Mouse (Mus musculus): ENCODE results near the gene Ubtf.
A peak's percentile ranks its signal among the peaks of the same experiment; 100 is the strongest.

Gene Ubtf

DNA sequence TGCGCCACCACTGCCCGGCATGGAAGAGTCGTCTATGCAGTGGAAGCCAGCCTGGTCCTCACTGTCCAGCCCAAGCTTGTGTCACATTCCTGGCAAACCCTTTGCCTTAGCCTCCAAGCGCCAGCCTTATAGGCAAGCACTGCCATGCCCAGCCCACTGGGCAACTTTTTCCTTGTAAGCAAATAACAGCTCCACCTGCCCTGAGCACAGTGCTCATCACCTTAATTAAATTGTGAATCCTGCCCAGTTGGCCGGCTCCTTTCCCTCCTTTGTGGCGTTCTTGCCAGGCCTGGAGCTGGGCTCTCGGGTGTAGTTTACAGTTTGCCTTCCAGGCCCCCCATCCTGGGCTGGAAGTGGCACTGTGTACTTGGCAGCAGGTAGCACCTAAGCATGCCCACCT, 56.3 kb downstream of the Ubtf start:
- DNase-seq (ENCODE audit: low read depth, low spot score): no peak

DNA sequence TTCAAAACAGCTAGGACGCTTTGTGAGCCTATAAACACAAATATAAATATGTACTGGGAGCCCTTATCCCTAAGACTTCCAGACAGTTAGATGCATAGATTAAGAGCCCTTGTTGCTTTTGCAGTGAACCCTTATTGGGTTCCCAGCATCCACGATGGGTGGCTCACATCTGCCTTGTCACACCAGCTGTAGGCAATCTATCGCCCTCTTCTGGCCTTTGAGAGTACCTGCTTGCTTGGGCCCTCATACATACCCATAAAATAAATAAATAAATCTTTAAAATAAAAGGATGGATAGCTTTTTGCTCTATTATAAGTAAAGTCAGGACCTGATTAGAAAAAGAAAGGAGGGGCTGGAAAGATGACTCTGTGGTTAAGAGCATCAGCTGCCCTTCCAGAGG, 61.0 kb downstream of the Ubtf start:
- peak; percentile 28 for DNase-seq (ENCODE audit: low read depth, low spot score)

DNA sequence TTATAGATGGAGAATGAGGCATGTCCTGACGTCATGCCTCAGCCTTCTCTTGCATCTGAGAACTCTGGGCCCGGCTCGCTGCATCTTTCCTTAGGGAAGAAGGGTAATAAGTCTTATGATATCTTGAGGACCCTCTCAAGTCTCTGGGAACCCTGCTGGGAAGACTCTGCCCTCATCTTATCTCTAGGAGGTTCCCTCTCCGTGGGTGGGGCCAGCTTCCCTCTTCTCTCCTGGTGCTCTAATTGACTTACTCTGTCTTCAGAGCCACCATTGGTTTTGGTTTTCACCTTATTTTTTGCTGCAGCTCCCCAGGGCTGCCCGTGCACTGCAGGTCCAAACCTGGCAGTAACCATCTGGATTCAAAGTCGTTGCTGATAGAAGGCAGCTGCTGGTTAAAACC, 61.4 kb downstream of the Ubtf start:
- no peak for DNase-seq (ENCODE audit: low read depth, low spot score)

DNA sequence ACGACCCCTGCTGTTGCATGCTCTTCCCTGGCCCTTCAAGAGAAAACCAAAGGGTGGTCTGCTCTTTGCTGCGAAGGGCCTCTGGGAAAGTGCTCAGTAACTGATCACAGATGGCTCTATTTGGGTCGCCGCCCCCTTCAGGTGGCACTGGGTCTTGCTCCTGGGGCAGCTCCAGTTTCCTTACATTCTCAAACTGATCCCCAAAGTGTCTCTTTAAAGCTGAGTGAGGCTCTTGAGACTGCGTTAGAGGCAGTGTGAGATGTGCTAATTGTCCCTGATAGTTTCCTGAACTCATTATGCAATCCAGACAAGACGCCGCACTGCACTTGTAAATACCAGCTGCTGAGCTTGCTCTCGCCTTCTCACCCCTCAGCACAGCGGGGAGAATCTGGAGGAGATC, 62.0 kb downstream of the Ubtf start:
- DNase-seq (ENCODE audit: low read depth, low spot score): peak; percentile 25
